Mouse (Mus musculus) heart, postnatal 0 days (tissue): ENCODE data around the gene Eln.

Experiments
- CTCF ChIP-seq: IDR thresholded peaks from 2 replicates; pipeline ENCODE4 v1.5.1; 2016; ENCODE audit warnings: antibody characterized with exemption, control low read depth, low read depth
- EP300 ChIP-seq: IDR thresholded peaks from 2 replicates; pipeline ENCODE4 v1.6.1; 2016; ENCODE audit warnings: antibody characterized with exemption, low read depth

- TF ChIP-seq EP300 = no peak
- TF ChIP-seq CTCF = no peak
Observed at GRCm38 (mm10) chr5:134765441-134765840, 18.3 kb upstream of the Eln start.
